8 mouse cellular contexts compared by ENCODE assay signal in the genomic region with DNA sequence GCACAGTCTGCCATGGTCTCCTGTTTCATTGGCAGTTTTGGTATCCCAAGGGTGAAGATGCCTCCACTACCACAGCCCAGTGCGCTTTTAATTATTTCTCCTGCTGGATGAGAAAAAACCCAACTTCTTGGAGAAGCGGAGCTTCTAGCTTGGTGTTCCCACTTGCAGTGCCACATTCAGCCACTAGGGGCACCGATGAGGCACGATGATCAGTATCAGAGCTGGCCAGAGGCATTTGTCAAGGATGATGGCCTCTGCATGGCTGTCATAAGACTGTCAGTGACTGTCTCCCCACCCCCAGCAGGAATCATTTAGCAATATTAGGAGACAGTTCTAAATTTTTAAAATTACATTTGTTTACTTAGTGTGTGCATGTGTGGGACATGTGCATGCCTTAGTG. TPM values are rescaled to one million over a fixed set of nuclear protein-coding genes. Genes with fewer than 3 reads are reported as not detected.
DNase-seq lines count a peak whose midpoint lies in the region; ATAC-seq and TF ChIP-seq lines count a peak whose summit lies in the region.

No protein-coding gene starts in this region.

- no peaks in the 10 kb centered on the region for H3K9me3 ChIP-seq in embryonic facial prominence, embryonic 15.5 days (replicated peaks)
- no peaks in the 10 kb centered on the region for H3K9me3 ChIP-seq in heart, embryonic 11.5 days (replicated peaks; ENCODE audit: control insufficient read depth, low read length)
- H3K9me3 ChIP-seq in liver, embryonic 13.5 days (replicated peaks) = no peaks in the 10 kb centered on the region
- no peaks in the 10 kb centered on the region for H3K9me3 ChIP-seq in neural tube, embryonic 11.5 days (ENCODE audit: control insufficient read depth, low read length)
- H3K9me3 ChIP-seq in stomach, embryonic 16.5 days (replicated peaks; ENCODE audit: control insufficient read depth, low read length) = no peaks in the 10 kb centered on the region

- peak; percentile 85 for DNase-seq in kidney, postnatal 14 days
- peak; percentile 73 for DNase-seq in liver, embryonic 13.5 days
- peak; percentile 77 for DNase-seq in neural tube, embryonic 11.5 days (ENCODE audit: low spot score)

- peaks cover 5% of the 10 kb centered on the region for H3K4me1 ChIP-seq in bone marrow, adult 2 months (ENCODE audit: control insufficient read depth, insufficient read depth, low read length)
- peaks cover 19% of the 10 kb centered on the region; the same call in 1 of the 2 replicates for H3K4me1 ChIP-seq in embryonic facial prominence, embryonic 15.5 days
- peaks cover 13% of the 10 kb centered on the region for H3K4me1 ChIP-seq in heart, embryonic 11.5 days (ENCODE audit: control insufficient read depth, insufficient read depth, low read length)
- H3K4me1 ChIP-seq in liver, embryonic 13.5 days (replicated peaks) = peaks cover 50% of the 10 kb centered on the region
- H3K4me1 ChIP-seq in neural tube, embryonic 11.5 days (ENCODE audit: control insufficient read depth, insufficient read depth, low read length) = no peaks in the 10 kb centered on the region
- peaks cover 22% of the 10 kb centered on the region for H3K4me1 ChIP-seq in stomach, embryonic 16.5 days (ENCODE audit: control insufficient read depth, insufficient read depth, low read length)

- H3K27ac ChIP-seq in bone marrow, adult 2 months (ENCODE audit: control insufficient read depth, insufficient read depth, low read depth, low read length, poor library complexity) = peak overlapping the region; percentile 90
- H3K27ac ChIP-seq in embryonic facial prominence, embryonic 15.5 days (replicated peaks) = peak overlapping the region; percentile 76
- no peak overlapping the region; the same call in 1 of the 2 replicates for H3K27ac ChIP-seq in heart, embryonic 11.5 days (ENCODE audit: low read depth, low read length)
- H3K27ac ChIP-seq in liver, embryonic 13.5 days = peak overlapping the region; percentile 62; the same call in 1 of the 2 replicates
- no peak overlapping the region for H3K27ac ChIP-seq in neural tube, embryonic 11.5 days (ENCODE audit: low read depth, low read length)
- peak overlapping the region; percentile 92 for H3K27ac ChIP-seq in stomach, embryonic 16.5 days (ENCODE audit: low read length)

- ATAC-seq in embryonic facial prominence, embryonic 15.5 days (ENCODE audit: insufficient number of reproducible peaks, low FRiP score, low TSS enrichment, low read depth) = 0 out of 2 replicates have a peak, but pooled peaks have one; percentile 27
- 0 out of 2 replicates have a peak, but pooled peaks have one; percentile 5 for ATAC-seq in heart, embryonic 11.5 days (replicated peaks; ENCODE audit: insufficient number of reproducible peaks, low FRiP score, low TSS enrichment)
- ATAC-seq in liver, embryonic 13.5 days (ENCODE audit: low read depth) = peak; percentile 55
- ATAC-seq in neural tube, embryonic 11.5 days (ENCODE audit: insufficient read depth, low FRiP score, low TSS enrichment) = no peak
- peak; percentile 15; the same call in 1 of the 2 replicates for ATAC-seq in stomach, embryonic 16.5 days (ENCODE audit: insufficient read depth, low FRiP score)

- no peaks in the 10 kb centered on the region for H3K79me2 ChIP-seq in C2C12 (ENCODE audit: control insufficient read depth, insufficient read depth)

- TF ChIP-seq CTCF in C2C12 (IDR thresholded peaks at IDR 0.05; ENCODE audit: control insufficient read depth, insufficient read depth, insufficient read length) = peak; percentile 70
- TF ChIP-seq CTCF in bone marrow, adult 2 months (IDR thresholded peaks at IDR 0.05; ENCODE audit: control insufficient read depth, insufficient read depth, low read length) = peak; percentile 96

- H3K27me3 ChIP-seq in C2C12 (ENCODE audit: control insufficient read depth, insufficient read depth, insufficient read length) = no peaks in the 10 kb centered on the region
- no peaks in the 10 kb centered on the region for H3K27me3 ChIP-seq in embryonic facial prominence, embryonic 15.5 days
- H3K27me3 ChIP-seq in heart, embryonic 11.5 days (ENCODE audit: control insufficient read depth, insufficient read depth, low read length) = no peaks in the 10 kb centered on the region; the same call in 1 of the 2 replicates
- H3K27me3 ChIP-seq in liver, embryonic 13.5 days = peaks cover 12% of the 10 kb centered on the region; the same call in 1 of the 2 replicates
- H3K27me3 ChIP-seq in neural tube, embryonic 11.5 days (ENCODE audit: control insufficient read depth, insufficient read depth, low read length) = no peaks in the 10 kb centered on the region
- no peaks in the 10 kb centered on the region for H3K27me3 ChIP-seq in stomach, embryonic 16.5 days (ENCODE audit: control insufficient read depth, insufficient read depth, low read length)

- WGBS in bone marrow, adult 2 months = 18% methylated on average over 4 of the region's 4 CpGs
- 15% methylated on average over 4 of the region's 4 CpGs for WGBS in embryonic facial prominence, embryonic 15.5 days
- 21% methylated on average over 4 of the region's 4 CpGs for WGBS in heart, embryonic 11.5 days (ENCODE audit: insufficient replicate concordance)
- WGBS in liver, embryonic 13.5 days (ENCODE audit: insufficient replicate concordance) = 17% methylated on average over 4 of the region's 4 CpGs
- WGBS in neural tube, embryonic 11.5 days = 18% methylated on average over 4 of the region's 4 CpGs
- WGBS in stomach, embryonic 16.5 days = 20% methylated on average over 4 of the region's 4 CpGs

- no peaks in the 10 kb centered on the region for H3K79me3 ChIP-seq in C2C12 (ENCODE audit: low read depth)

- no peaks in the 10 kb centered on the region for H3K36me3 ChIP-seq in C2C12 (ENCODE audit: control insufficient read depth, insufficient read depth)
- H3K36me3 ChIP-seq in embryonic facial prominence, embryonic 15.5 days = no peaks in the 10 kb centered on the region
- no peaks in the 10 kb centered on the region for H3K36me3 ChIP-seq in heart, embryonic 11.5 days (ENCODE audit: control insufficient read depth, insufficient read depth, low read length)
- no peaks in the 10 kb centered on the region for H3K36me3 ChIP-seq in liver, embryonic 13.5 days
- no peaks in the 10 kb centered on the region for H3K36me3 ChIP-seq in neural tube, embryonic 11.5 days (ENCODE audit: control insufficient read depth, insufficient read depth, low read length)
- no peaks in the 10 kb centered on the region for H3K36me3 ChIP-seq in stomach, embryonic 16.5 days (ENCODE audit: control insufficient read depth, insufficient read depth, low read length)

- H3K9ac ChIP-seq in embryonic facial prominence, embryonic 15.5 days = no peak overlapping the region
- H3K9ac ChIP-seq in heart, embryonic 11.5 days (ENCODE audit: low read depth, low read length) = no peak overlapping the region
- no peak overlapping the region for H3K9ac ChIP-seq in liver, embryonic 13.5 days
- no peak overlapping the region for H3K9ac ChIP-seq in neural tube, embryonic 11.5 days (ENCODE audit: low read length)
- H3K9ac ChIP-seq in stomach, embryonic 16.5 days (ENCODE audit: low read length) = no peak overlapping the region

- H3K4me2 ChIP-seq in embryonic facial prominence, embryonic 15.5 days (replicated peaks) = no peak overlapping the region
- H3K4me2 ChIP-seq in heart, embryonic 11.5 days = no peak overlapping the region
- H3K4me2 ChIP-seq in liver, embryonic 13.5 days = no peak overlapping the region
- H3K4me2 ChIP-seq in neural tube, embryonic 11.5 days (ENCODE audit: low read depth) = no peak overlapping the region
- no peak overlapping the region for H3K4me2 ChIP-seq in stomach, embryonic 16.5 days (ENCODE audit: low read depth, low read length)

- H3K4me3 ChIP-seq in C2C12 (ENCODE audit: insufficient read depth, poor library complexity, severe bottlenecking) = no peak overlapping the region
- H3K4me3 ChIP-seq in bone marrow, adult 2 months (replicated peaks; ENCODE audit: control insufficient read depth, low read depth, low read length) = no peak overlapping the region
- H3K4me3 ChIP-seq in embryonic facial prominence, embryonic 15.5 days (replicated peaks) = no peak overlapping the region
- no peak overlapping the region for H3K4me3 ChIP-seq in heart, embryonic 11.5 days (ENCODE audit: low read depth, low read length)
- H3K4me3 ChIP-seq in liver, embryonic 13.5 days (replicated peaks) = no peak overlapping the region
- no peak overlapping the region for H3K4me3 ChIP-seq in neural tube, embryonic 11.5 days (ENCODE audit: low read depth, low read length)
- H3K4me3 ChIP-seq in stomach, embryonic 16.5 days (replicated peaks; ENCODE audit: low read length) = no peak overlapping the region

- TF ChIP-seq POLR2A in bone marrow, adult 2 months (IDR thresholded peaks at IDR 0.05; ENCODE audit: borderline replicate concordance, control insufficient read depth, low read depth, low read length) = no peak

- H3ac ChIP-seq in C2C12 (ENCODE audit: control insufficient read depth, insufficient read length, low read depth) = no peak overlapping the region

TF ChIP-seq in C2C12, 6 proteins besides CTCF, POLR2A, EP300 and RAD21:
- no peak for TF ChIP-seq CEBPB (IDR thresholded peaks at IDR 0.05; ENCODE audit: low read depth)
- TF ChIP-seq USF1 (IDR thresholded peaks at IDR 0.05; ENCODE audit: low read depth) = no peak

RNA-seq across cellular contexts. Expression of gene Asprv1, which starts 28.8 kb away (rescaled TPM):
- polyA plus RNA-seq in C2C12 (2012; fragmentation: generic; extraction: Trizol) = 0.04 TPM
- polyA plus RNA-seq in bone marrow, adult 2 months (2011; ENCODE audit: insufficient read depth, insufficient read length, low replicate concordance, missing spikeins) = 7.6 and 19.6 TPM in 2 replicates
- polyA plus RNA-seq in embryonic facial prominence, embryonic 15.5 days (2015; fragmentation: Nextera tagmentation; extraction: Ambion mirVana) = 318 and 378 TPM in 2 replicates
- polyA plus RNA-seq in heart, embryonic 11.5 days (2014; fragmentation: Nextera tagmentation; extraction: Ambion mirVana) = not detected in 2 replicates
- polyA plus RNA-seq in liver, embryonic 13.5 days (2015; fragmentation: Nextera tagmentation; extraction: Ambion mirVana) = 0.25 and 0.29 TPM in 2 replicates
- polyA plus RNA-seq in neural tube, embryonic 11.5 days (2014; fragmentation: Nextera tagmentation; extraction: Ambion mirVana) = 0.35 and 0.64 TPM in 2 replicates
- polyA plus RNA-seq in stomach, embryonic 16.5 days (2015; fragmentation: Nextera tagmentation; extraction: Ambion mirVana) = 360 and 682 TPM in 2 replicates

Comparison
In these comparisons a context has a peak if more than half of its experiments do, and no peak if none do; other contexts are left out.
1. H3K27ac ChIP-seq: peak in bone marrow, adult 2 months (single experiment), embryonic facial prominence, embryonic 15.5 days (single experiment), liver, embryonic 13.5 days (single experiment) and stomach, embryonic 16.5 days (single experiment); none in heart, embryonic 11.5 days (single experiment) and neural tube, embryonic 11.5 days (single experiment).
2. RNA of gene Asprv1, which starts 28.8 kb away (polyA plus RNA-seq): 318 to 378 TPM in embryonic facial prominence, embryonic 15.5 days and 360 to 682 TPM in stomach, embryonic 16.5 days; 7.6 to 19.6 TPM in bone marrow, adult 2 months, 0.35 to 0.64 TPM in neural tube, embryonic 11.5 days, 0.25 to 0.29 TPM in liver, embryonic 13.5 days, 0.04 TPM in C2C12 (single experiment) and not detected in heart, embryonic 11.5 days; every median in the first group is over 10 times any median in the second.
3. Peak in every context shown above with its lines, with median percentiles within 50 percentile points of each other: DNase-seq.